Mouse (Mus musculus): ENCODE measurements at regions not wholly inside any gene's neighbourhood (a gene's known extent, or its start where the extent isn't known, plus 50 kb on each side); places are given as distances from the start of the nearest gene placed in this dataset.

- no peak for DNase-seq (ENCODE audit: low read depth)
Observed at GRCm38 (mm10) chr11:117413133-117413532, 71.0 kb upstream of the Gm11733 start.

- DNase-seq (ENCODE audit: low read depth), result no peak
Observed at GRCm38 (mm10) chr11:117413942-117414705, 70.0 kb upstream of the Gm11733 start.

GRCm38 (mm10) chr11:117414871-117415323, 69.3 kb upstream of the Gm11733 start:
- DNase-seq (ENCODE audit: low read depth), result peak; percentile 70

DNA sequence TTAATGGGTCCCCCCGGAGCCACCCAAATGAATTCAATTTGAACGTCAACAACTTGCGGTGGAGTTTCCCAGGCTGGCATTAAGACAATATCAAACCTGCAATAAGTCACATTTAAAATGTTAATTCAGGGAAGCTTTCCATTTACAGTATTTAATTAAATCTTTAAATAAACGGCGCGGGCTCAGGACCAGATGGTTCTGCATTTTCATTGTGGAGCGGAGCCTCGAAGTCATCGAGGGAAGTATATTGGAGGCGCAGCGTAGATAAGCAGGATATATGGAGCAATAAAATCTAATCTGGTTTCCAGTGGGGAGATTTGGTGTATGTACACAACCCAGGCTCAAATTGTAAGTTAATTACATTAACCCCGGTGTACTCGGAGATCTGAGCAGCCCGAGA, 68.7 kb upstream of the Gm11733 start:
- no peak for DNase-seq (ENCODE audit: low read depth)

- DNase-seq (ENCODE audit: low read depth), result no peak
Observed at GRCm38 (mm10) chr11:117415955-117416354, 68.2 kb upstream of the Gm11733 start.

DNA sequence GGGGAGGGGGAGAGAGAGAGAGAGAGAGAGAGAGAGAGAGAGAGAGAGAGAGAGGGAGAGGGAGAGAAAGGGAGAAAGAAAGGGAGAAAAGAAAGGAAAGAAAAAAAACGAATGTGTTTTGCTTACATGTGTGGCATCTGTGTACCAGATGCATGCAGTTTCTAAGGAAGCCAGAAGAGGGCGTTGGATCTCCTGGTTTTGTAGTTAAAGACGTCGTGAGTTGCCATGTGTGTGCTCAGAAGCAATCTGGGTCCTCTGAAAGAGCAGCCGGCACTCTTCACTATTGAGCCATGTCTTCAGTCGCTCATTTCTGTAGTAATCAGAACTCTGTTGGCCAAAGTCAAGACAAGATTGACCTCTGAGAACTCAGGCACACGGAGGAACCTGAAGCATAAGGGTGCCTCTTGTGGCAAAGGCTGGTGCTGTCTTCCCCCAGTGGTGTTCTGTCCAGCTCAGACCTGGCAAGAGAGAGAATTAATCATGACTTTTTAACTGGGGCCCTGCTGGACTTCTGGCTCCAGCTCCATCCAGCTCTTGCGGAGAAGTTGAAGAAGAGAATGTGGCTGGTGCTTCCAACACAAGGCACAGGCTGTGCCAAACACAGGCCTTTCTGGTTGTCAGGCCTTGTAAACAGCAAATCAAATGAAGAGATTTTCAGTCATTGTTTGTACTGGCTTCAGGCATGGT, 67.0 kb upstream of the Gm11733 start:
- peak; percentile 46 for DNase-seq (ENCODE audit: low read depth)

DNA sequence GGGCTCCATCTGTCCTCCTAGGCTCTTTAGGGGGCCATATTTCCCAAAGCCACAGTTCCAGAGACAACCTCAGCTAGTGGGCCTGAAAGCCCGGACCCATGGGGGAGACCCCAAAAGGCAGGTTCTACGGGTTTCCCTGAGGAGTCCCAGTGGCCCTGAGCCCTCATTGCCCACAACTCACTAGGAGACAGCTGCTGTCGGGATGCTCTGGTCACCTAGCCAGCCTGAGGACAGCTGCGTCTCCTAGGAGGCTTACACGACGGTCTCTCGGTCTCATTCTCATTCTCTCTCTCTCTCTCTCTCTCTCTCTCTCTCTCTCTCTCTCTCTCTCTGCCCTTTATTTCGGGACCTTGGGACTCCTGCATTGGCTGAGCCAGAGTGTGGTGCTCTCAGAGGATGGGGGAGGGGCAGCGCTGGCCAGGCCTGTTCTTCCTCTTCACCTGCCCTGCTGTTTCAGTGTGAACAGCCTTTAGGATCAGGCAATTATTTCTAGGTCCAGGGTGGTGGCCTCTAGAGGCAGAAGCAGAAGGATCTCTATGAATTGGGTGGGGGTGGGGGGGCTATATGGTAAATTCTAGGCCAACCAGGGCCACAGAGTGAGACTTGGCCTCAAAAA, 66.1 kb upstream of the Gm11733 start:
- no peak for DNase-seq (ENCODE audit: low read depth)

DNA sequence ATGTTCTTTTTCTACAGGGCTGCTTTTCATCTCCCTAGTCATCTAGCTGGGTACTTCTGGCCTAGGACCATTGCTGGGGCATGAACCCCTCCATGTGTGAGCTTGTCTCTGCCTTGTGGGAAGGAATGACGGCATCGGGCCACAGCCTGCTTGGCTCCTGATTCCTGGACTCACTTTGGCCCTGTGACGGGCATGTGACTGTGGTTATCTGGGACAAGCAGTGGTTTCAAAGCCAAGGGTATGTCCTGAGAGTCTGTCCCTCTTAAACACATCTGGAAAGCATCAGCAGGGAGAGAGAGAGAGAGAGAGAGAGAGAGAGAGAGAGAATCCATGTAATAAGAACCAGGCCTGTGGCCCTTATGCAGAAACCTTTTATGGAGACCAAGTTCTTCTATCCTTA, 65.2 kb upstream of the Gm11733 start:
- peak; percentile 27 for DNase-seq (ENCODE audit: low read depth)

DNA sequence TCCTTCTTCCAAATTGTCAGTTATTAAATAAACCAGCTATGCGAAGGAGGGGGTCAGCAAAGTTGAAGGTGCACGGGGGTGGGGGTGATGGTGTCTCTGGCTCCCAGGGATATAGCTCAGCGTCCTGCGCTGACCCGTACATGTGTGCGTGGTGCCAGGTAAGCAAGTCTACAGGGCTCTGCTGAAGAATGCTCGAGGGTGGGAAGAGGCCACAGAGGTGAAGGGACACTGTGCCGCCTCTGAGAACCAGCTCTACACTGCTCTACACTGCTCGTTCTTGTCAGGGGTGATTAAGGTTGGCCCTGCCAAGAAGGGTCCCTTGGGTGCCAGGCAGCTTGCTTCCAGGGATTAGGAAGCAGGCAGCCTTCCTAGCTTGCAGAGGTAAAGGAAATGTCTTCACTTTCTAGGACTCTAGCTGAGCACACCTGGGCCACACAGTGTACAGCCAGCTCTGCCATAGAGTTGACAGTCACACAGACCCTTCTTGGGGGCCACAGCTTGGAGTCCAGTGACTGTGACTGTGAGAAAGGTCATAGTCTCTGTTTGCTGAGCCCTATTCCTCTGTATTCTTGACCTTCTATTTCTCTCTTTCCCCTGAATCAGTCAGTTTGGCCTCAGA, 64.7 kb upstream of the Gm11733 start:
- DNase-seq (ENCODE audit: low read depth), result no peak

GRCm38 (mm10) chr11:117422713-117423112, 61.5 kb upstream of the Gm11733 start:
- DNase-seq (ENCODE audit: low read depth), result no peak

DNA sequence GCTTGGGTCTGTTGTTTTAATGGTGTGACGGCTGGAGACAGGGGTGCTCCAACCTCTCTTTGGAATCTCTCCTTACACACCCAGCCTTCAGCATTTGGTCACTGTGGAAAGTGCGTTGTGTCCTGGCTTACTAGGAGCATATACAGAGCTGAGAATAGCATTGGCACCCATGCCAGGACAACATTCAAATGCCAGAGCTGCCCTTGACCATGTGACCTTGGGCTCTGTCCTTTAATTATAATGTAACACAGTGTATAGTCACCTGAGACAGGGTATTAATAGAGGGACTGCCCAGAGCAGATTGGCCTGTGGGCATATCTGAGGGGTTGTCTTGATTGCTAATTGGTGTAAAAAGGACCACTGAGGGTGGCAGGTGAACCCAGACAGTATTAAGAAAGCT, 60.7 kb upstream of the Gm11733 start:
- no peak for DNase-seq (ENCODE audit: low read depth)

- no peak for DNase-seq (ENCODE audit: low read depth)
Observed at GRCm38 (mm10) chr11:117425466-117425865, 58.7 kb upstream of the Gm11733 start.

DNA sequence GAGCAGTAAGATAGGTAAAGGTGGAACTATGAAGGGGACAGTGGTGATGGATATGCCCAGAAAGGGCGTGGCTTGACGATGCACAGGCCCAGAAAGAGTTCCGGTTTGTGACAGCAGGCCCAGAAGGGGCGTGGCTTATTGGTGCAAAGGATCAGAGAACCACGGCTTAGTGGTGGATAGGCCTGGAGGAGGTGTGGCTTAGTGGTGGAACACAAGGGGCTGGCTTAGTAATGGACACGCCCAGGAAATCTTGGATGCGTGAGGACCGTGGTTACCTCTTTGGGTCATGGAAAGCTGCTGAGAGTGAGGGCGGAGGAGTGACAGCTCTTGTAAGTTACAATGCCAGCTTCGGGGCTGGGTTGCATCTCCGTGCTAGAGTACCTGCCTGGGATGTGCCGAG, 58.2 kb upstream of the Gm11733 start:
- DNase-seq (ENCODE audit: low read depth), result no peak

- no peak for DNase-seq (ENCODE audit: low read depth)
Observed at GRCm38 (mm10) chr11:117426651-117427050, 57.5 kb upstream of the Gm11733 start.

DNA sequence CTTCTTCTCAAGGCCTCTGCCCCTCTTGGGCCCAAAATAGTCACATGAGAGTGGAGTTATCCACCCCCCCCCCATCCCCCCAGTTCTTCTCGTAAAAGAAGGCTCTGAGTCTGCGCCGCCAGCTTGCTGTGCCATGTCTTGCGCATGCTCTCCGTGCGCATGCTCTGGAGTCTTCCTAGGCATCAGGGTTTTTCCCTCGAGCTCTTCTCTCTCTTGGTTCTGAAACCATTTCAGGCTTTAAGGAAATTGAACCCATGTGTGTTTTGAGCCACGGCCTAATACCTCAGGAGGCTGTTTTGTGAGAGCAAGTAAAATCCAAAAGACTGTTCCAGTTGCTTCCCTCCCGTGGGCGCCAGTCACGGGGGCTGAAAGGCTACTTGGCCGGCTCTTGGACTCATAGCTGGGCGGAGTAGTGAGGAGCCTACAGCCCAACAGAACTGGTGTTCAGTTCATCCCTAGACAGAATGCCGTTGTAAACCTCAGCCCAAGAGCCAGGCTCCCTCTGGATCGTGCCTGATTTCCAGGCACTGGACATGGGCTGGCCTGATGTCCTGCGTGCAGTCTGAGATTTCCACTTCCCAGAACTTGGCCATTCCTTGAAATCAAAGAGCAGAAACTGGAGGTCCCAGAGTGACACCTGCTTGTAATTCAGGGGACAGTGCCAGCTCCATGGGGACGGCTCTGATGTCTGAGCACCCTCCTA, 56.2 kb upstream of the Gm11733 start:
- peak; percentile 32 for DNase-seq (ENCODE audit: low read depth)

- no peak for DNase-seq (ENCODE audit: low read depth)
Observed at GRCm38 (mm10) chr11:117429326-117429752, 54.8 kb upstream of the Gm11733 start.

GRCm38 (mm10) chr11:117429894-117430293, 54.3 kb upstream of the Gm11733 start:
- no peak for DNase-seq (ENCODE audit: low read depth)

GRCm38 (mm10) chr11:117434056-117434455, 50.1 kb upstream of the Gm11733 start:
- peak; percentile 37 for DNase-seq (ENCODE audit: low read depth)
